Mouse (Mus musculus) layer of hippocampus, adult 2 months (tissue): ENCODE measurements at regions not wholly inside any gene's neighbourhood (a gene's known extent, or its start where the extent isn't known, plus 50 kb on each side); places are given as distances from the start of the nearest gene placed in this dataset.

Source experiments
- DNase-seq, 2 experiments: peaks; one replicate each; pipeline ENCODE4 v3.0.0; 2022; ENCODE audit warnings: low spot score in 2 of 2
- H3K27ac ChIP-seq: fragments of 200-600 bp; 2 replicates; pipeline ENCODE4 v1.8.1; 2022
- H3K4me3 ChIP-seq: fragments of 200-600 bp; 2 replicates; pipeline ENCODE4 v1.8.1; 2022; ENCODE audit warnings: mild to moderate bottlenecking
- CTCF ChIP-seq: fragments of 200-600 bp; conservative IDR thresholded peaks from 2 replicates; pipeline ENCODE4 v1.8.1; 2022; ENCODE audit warnings: antibody characterized with exemption, mild to moderate bottlenecking, moderate library complexity

GRCm38 (mm10) chr5:54741440-54741839, 743.1 kb downstream of the Stim2 start:
- H3K4me3 ChIP-seq, result no peak overlapping the region
- no peak overlapping the region for H3K27ac ChIP-seq
- TF ChIP-seq CTCF, result no peak
- no peak for DNase-seq

- no peak overlapping the region for H3K4me3 ChIP-seq
- no peak for TF ChIP-seq CTCF
- DNase-seq, result no peak
- no peak overlapping the region for H3K27ac ChIP-seq
Observed at GRCm38 (mm10) chr5:54746973-54747372, 748.7 kb downstream of the Stim2 start.

DNA sequence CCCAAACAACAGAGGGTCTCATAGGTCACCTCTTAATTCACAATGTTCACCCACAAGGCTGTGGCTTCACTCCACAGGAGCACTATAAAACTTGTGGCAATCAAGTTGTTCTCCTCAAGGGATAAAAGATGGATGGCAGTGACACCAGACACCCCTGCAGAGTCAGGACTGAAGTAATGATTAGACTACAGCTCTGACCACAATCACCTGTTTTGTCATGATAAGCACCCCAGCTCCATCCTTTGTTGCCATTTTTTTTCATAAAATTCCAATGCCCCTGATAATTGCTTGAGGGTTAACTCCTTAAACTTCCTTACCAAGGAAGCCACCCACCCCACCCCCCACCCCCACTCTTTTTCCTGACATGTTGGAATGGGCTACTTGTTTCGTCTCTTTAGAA, 755.1 kb downstream of the Stim2 start:
- H3K27ac ChIP-seq, result no peak overlapping the region
- TF ChIP-seq CTCF, result no peak

GRCm38 (mm10) chr5:54759657-54760056, 761.4 kb downstream of the Stim2 start:
- no peak for DNase-seq
- Histone ChIP-seq H3K27ac (no peak overlapping the region), H3K4me3 (no peak overlapping the region)
- no peak for TF ChIP-seq CTCF

More for the DNA sequence above, 755.1 kb downstream of the Stim2 start:
- H3K4me3 ChIP-seq, result no peak overlapping the region
- no peak for DNase-seq

DNA sequence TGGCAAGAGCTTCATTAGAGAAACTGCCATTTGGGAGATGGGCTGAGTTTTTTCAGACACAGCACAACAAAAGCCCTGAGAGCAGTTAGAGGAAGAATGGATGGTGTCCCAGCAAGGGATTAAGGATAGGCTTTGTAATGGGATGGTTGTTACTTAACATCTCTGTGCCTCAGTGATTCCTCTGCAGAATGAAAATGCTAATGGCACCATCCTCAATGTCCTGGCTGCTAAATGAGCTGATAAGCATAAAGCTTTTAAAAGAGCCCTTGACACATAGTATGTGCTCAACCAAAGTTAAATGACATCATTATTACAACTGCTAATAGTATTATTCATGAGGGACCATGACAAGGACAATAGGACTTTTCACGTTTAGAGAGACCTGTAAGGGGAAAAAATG, 764.7 kb downstream of the Stim2 start:
- no peak for TF ChIP-seq CTCF
- DNase-seq, result no peak

GRCm38 (mm10) chr5:54796953-54797450, 798.7 kb downstream of the Stim2 start:
- no peak overlapping the region for H3K4me3 ChIP-seq
- peak; percentile 90 for TF ChIP-seq CTCF
- peak; percentile 60 to 72 for DNase-seq
- H3K27ac ChIP-seq, result no peak overlapping the region

More for the DNA sequence above, 764.7 kb downstream of the Stim2 start:
- H3K4me3 ChIP-seq, result no peak overlapping the region
- no peak overlapping the region for H3K27ac ChIP-seq

- TF ChIP-seq CTCF, result peak; percentile 39
- DNase-seq, result no peak
- Histone ChIP-seq H3K4me3 (no peak overlapping the region), H3K27ac (no peak overlapping the region)
Observed at GRCm38 (mm10) chr5:54827076-54827475, 828.8 kb downstream of the Stim2 start.
